Comparison of ENCODE assay signal across 26 mouse cellular contexts in genomic region chr5:75161586-75161985, GRCm38 (mm10). TPM values are rescaled to one million over a fixed set of nuclear protein-coding genes. Genes with fewer than 3 reads are reported as not detected.
"Had no signal": no experiment of that assay in that cellular context is flagged by ENCODE, and none has a peak within 500 bp of the region (broad histone marks: within the 10 kb centered on the region; RNA-seq: fewer than 3 reads in every experiment).

No protein-coding gene starts in this region.

- H3K9me3 ChIP-seq: embryonic facial prominence, embryonic 10.5 days; embryonic facial prominence, embryonic 12.5 days; embryonic facial prominence, embryonic 13.5 days; embryonic facial prominence, embryonic 15.5 days; forebrain, embryonic 10.5 days; forebrain, embryonic 12.5 days; forebrain, embryonic 13.5 days; forebrain, embryonic 15.5 days had no signal

- H3K9ac ChIP-seq: embryonic facial prominence, embryonic 12.5 days; embryonic facial prominence, embryonic 13.5 days; embryonic facial prominence, embryonic 15.5 days; forebrain, embryonic 12.5 days; forebrain, embryonic 13.5 days; forebrain, embryonic 15.5 days; forebrain, postnatal 0 days had no signal

- H3K4me2 ChIP-seq: embryonic facial prominence, embryonic 12.5 days; embryonic facial prominence, embryonic 13.5 days; embryonic facial prominence, embryonic 15.5 days; forebrain, embryonic 12.5 days; forebrain, embryonic 13.5 days; forebrain, embryonic 15.5 days had no signal

- H3K4me3 ChIP-seq: embryonic facial prominence, embryonic 10.5 days; embryonic facial prominence, embryonic 12.5 days; embryonic facial prominence, embryonic 13.5 days; embryonic facial prominence, embryonic 15.5 days; erythroblast, embryonic 14.5 days; forebrain, embryonic 10.5 days; forebrain, embryonic 12.5 days; forebrain, embryonic 13.5 days; forebrain, embryonic 15.5 days; heart, adult 2 months had no signal

- DNase-seq: cerebellum, adult 8-10 months; cerebellum, adult 9-10 months; cerebellum, adult 9-11 months; cerebellum, postnatal 25 days; cerebellum, postnatal 36 days; embryo, embryonic 11 days; forebrain, postnatal 0 days; gastrocnemius, adult 2 months; gastrocnemius, postnatal 10 days; gastrocnemius, postnatal 14 days; gastrocnemius, postnatal 25 days; gastrocnemius, postnatal 36 days; heart, adult 11 months; heart, adult 18-20 months; heart, adult 2 months had no signal

- H3K27ac ChIP-seq: embryonic facial prominence, embryonic 10.5 days; embryonic facial prominence, embryonic 12.5 days; embryonic facial prominence, embryonic 13.5 days; embryonic facial prominence, embryonic 15.5 days; forebrain, embryonic 10.5 days; forebrain, embryonic 12.5 days; forebrain, embryonic 13.5 days; forebrain, embryonic 15.5 days; gastrocnemius, adult 2 months; heart, adult 2 months had no signal

- ATAC-seq: forebrain, embryonic 13.5 days; forebrain, embryonic 14.5 days; forebrain, embryonic 15.5 days; forebrain, embryonic 16.5 days; forebrain, postnatal 0 days had no signal

- H3K27me3 ChIP-seq: embryonic facial prominence, embryonic 12.5 days; embryonic facial prominence, embryonic 13.5 days; embryonic facial prominence, embryonic 15.5 days had no signal

- H3K36me3 ChIP-seq: forebrain, embryonic 12.5 days; forebrain, embryonic 15.5 days had no signal

RNA-seq across cellular contexts. Expression of gene Pdgfra, which starts 9.5 kb away (rescaled TPM):
- polyA plus RNA-seq: erythroblast, embryonic 14.5 days had no signal
